Mouse (Mus musculus): ENCODE measurements around the gene Htr2a. TPM values are rescaled to one million over a fixed set of nuclear protein-coding genes. Genes with fewer than 3 reads are reported as not detected.

Gene Htr2a
- polyA plus RNA-seq, 1 experiment = 1.6 TPM

GRCm38 (mm10) chr14:74709054-74709453 is 68.4 kb downstream of the Htr2a start:
- 4% methylated on average over 3 of the region's 3 CpGs for WGBS
- Histone ChIP-seq H3K4me3 (replicated peaks; ENCODE audit: control insufficient read depth, low read depth, low read length) (no peak overlapping the region), H3K4me1 (ENCODE audit: control insufficient read depth, insufficient read depth, low read length) (no peaks in the 10 kb centered on the region; the same call in 1 of the 2 replicates), H3K27ac (ENCODE audit: control insufficient read depth, insufficient read depth, low read depth, low read length, poor library complexity) (no peak overlapping the region)
- TF ChIP-seq CTCF (IDR thresholded peaks at IDR 0.05; ENCODE audit: control insufficient read depth, insufficient read depth, low read length) (no peak), POLR2A (IDR thresholded peaks at IDR 0.05; ENCODE audit: borderline replicate concordance, control insufficient read depth, low read depth, low read length) (no peak)

DNA sequence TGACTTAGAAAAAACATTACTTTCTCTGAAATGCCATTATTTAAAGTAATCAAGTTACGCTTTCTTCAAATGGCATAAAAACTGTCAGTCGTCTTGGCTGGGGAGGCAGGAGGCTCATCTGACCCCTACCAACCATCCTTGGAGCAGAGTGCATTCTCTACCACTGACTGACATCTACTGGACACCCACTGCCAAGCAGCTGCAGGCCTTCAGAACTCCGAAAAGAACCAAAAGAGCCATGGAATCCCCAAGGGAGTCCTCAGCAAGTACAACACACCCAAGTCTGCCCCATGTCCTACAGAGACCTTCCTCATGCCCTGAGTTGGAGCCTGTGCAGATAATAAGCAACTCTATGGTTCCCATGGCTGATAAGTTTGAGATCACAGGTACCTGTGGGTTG is 82.9 kb downstream of the Htr2a start:
- no peak overlapping the region for H3K27ac ChIP-seq (ENCODE audit: control insufficient read depth, insufficient read depth, low read depth, low read length, poor library complexity)
- TF ChIP-seq POLR2A (IDR thresholded peaks at IDR 0.05; ENCODE audit: borderline replicate concordance, control insufficient read depth, low read depth, low read length) (no peak), CTCF (IDR thresholded peaks at IDR 0.05; ENCODE audit: control insufficient read depth, insufficient read depth, low read length) (no peak)
- H3K4me1 ChIP-seq (ENCODE audit: control insufficient read depth, insufficient read depth, low read length) = no peaks in the 10 kb centered on the region
- 69% methylated on average over 3 of the region's 3 CpGs for WGBS
- no peak overlapping the region for H3K4me3 ChIP-seq (replicated peaks; ENCODE audit: control insufficient read depth, low read depth, low read length)

DNA sequence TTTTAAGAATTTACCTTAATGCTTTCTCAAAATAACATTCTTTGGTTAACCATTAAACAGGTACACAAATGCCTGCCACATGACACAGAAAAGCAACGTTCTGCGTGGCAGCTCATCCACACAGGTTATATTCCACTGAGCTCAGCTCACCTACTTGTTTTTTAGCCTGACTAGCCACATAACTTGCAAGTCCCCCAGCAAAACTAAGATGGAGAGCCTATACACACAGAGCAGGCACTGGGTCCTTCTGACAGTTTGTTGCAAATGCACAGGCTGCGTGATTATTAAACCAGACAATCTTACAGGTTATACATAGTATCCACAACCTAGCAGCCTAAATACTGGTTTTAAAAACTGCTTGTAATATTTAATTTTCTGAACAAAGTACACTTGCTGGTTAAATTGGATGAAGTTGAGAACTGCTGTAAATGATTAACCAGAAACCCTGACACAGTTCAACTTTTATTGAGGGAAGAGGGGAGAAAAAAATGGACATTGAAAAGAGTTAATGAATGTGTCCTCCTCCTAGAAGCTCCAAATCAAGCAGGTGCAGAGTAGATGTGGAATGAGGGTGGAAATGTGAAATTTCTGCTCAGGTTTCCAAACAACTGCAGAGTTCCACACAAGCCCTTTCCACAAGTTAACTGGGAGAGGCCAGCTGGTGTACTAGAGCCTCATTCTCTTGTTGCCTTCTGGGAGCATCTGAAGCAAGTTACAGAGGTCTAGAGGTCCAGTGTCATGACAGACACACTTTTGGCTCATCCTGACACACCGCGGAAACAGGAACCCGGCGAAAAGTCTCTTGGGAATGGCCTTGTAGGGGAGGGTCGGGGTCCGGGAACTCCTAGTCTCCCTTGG is 90.8 kb downstream of the Htr2a start:
- WGBS = 33% methylated on average over 9 of the region's 9 CpGs
- Histone ChIP-seq H3K27ac (ENCODE audit: control insufficient read depth, insufficient read depth, low read depth, low read length, poor library complexity) (no peak overlapping the region), H3K4me3 (replicated peaks; ENCODE audit: control insufficient read depth, low read depth, low read length) (peak overlapping the region; percentile 48), H3K4me1 (ENCODE audit: control insufficient read depth, insufficient read depth, low read length) (no peaks in the 10 kb centered on the region)
- TF ChIP-seq CTCF (IDR thresholded peaks at IDR 0.05; ENCODE audit: control insufficient read depth, insufficient read depth, low read length) = no peak
- no peak for TF ChIP-seq POLR2A (IDR thresholded peaks at IDR 0.05; ENCODE audit: borderline replicate concordance, control insufficient read depth, low read depth, low read length)

- under 1% methylated on average over 53 of the region's 53 CpGs for WGBS
- TF ChIP-seq POLR2A (IDR thresholded peaks at IDR 0.05; ENCODE audit: borderline replicate concordance, control insufficient read depth, low read depth, low read length) (peak; percentile 71), CTCF (IDR thresholded peaks at IDR 0.05; ENCODE audit: control insufficient read depth, insufficient read depth, low read length) (no peak)
- Histone ChIP-seq H3K4me1 (ENCODE audit: control insufficient read depth, insufficient read depth, low read length) (no peaks in the 10 kb centered on the region), H3K4me3 (replicated peaks; ENCODE audit: control insufficient read depth, low read depth, low read length) (peak within 1 kb of the TSS; percentile 92), H3K27ac (ENCODE audit: control insufficient read depth, insufficient read depth, low read depth, low read length, poor library complexity) (peak within 1 kb of the TSS; percentile 42; the same call in 1 of the 2 replicates)
Measured at GRCm38 (mm10) chr14:74732079-74732783, 91.6 kb downstream of the Htr2a start, which contains the start of gene Esd. Gene Esd, plus strand, starts transcription at chr14:74732297.

DNA sequence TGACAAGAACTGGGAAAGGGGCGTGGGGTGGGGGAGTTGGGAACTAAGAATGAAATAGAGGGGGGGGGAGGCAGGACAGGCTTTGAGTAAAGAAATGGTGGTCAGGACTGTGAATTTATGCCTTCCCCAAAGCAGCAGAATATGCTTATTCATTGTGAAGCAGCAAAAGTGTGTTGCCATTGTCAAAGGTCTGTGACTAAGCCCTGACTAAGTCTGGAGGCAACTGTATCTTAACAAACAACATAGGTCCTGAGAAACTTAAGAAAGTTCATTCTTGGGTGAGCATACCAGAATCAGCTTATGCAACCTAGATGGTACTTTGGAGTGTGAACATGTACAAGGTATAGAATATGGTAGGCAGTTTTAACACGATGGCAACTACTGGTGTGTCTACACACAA is 92.8 kb downstream of the Htr2a start:
- TF ChIP-seq CTCF (IDR thresholded peaks at IDR 0.05; ENCODE audit: control insufficient read depth, insufficient read depth, low read length) (no peak), POLR2A (IDR thresholded peaks at IDR 0.05; ENCODE audit: borderline replicate concordance, control insufficient read depth, low read depth, low read length) (no peak)
- no peaks in the 10 kb centered on the region for H3K4me1 ChIP-seq (ENCODE audit: control insufficient read depth, insufficient read depth, low read length)
- no peak overlapping the region for H3K4me3 ChIP-seq (replicated peaks; ENCODE audit: control insufficient read depth, low read depth, low read length)
- H3K27ac ChIP-seq (ENCODE audit: control insufficient read depth, insufficient read depth, low read depth, low read length, poor library complexity) = no peak overlapping the region
- WGBS = 64% methylated on average over 2 of the region's 2 CpGs

GRCm38 (mm10) chr14:74735471-74735870 is 94.8 kb downstream of the Htr2a start:
- TF ChIP-seq POLR2A (IDR thresholded peaks at IDR 0.05; ENCODE audit: borderline replicate concordance, control insufficient read depth, low read depth, low read length) (no peak), CTCF (IDR thresholded peaks at IDR 0.05; ENCODE audit: control insufficient read depth, insufficient read depth, low read length) (no peak)
- WGBS = 80% methylated on average over 6 of the region's 6 CpGs
- no peak overlapping the region for H3K27ac ChIP-seq (ENCODE audit: control insufficient read depth, insufficient read depth, low read depth, low read length, poor library complexity)
- no peak overlapping the region for H3K4me3 ChIP-seq (replicated peaks; ENCODE audit: control insufficient read depth, low read depth, low read length)
- no peaks in the 10 kb centered on the region for H3K4me1 ChIP-seq (ENCODE audit: control insufficient read depth, insufficient read depth, low read length)

DNA sequence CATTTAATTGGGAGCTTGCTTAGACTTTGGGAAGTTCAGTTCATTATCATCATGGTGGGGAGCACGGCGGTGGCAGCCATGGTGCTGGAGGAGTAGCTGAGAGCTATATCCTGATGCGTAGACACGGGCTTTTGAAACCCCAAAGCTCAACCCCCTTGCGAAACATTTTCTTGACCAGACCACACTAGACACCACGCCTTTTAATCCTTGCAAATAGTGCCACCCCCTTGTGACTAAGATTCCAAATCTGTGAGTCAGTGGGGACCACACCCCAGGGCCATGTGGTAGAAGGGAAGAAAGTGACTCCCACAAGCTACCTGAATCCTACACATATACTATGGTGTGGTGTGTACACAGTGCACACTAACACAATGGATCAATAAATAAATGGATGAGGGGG is 96.2 kb downstream of the Htr2a start:
- WGBS = 73% methylated on average over 6 of the region's 6 CpGs

More for the DNA sequence above, 96.2 kb downstream of the Htr2a start:
- H3K4me1 ChIP-seq (ENCODE audit: control insufficient read depth, insufficient read depth, low read length) = no peaks in the 10 kb centered on the region
- TF ChIP-seq CTCF (IDR thresholded peaks at IDR 0.05; ENCODE audit: control insufficient read depth, insufficient read depth, low read length) = no peak
- H3K4me3 ChIP-seq (replicated peaks; ENCODE audit: control insufficient read depth, low read depth, low read length) = no peak overlapping the region
- no peak overlapping the region for H3K27ac ChIP-seq (ENCODE audit: control insufficient read depth, insufficient read depth, low read depth, low read length, poor library complexity)

Other genes starting within 250 kb of the Htr2a start
- gene Esd, start 91.5 kb downstream of the Htr2a start, polyA plus RNA-seq (2011; ENCODE audit: insufficient read depth, insufficient read length, low replicate concordance, missing spikeins) = 91.4 and 136 TPM in 2 replicates